Mouse (Mus musculus): ENCODE measurements around the gene Xndc1. TPM values are rescaled to one million over a fixed set of nuclear protein-coding genes. Genes with fewer than 3 reads are reported as not detected.

Xndc1 gene
- polyA plus RNA-seq, 1 experiment from 2014 or later: 13.3 TPM

- Histone ChIP-seq H3K4me2 (peak overlapping the region; percentile 59), H3K27ac (replicated peaks) (no peak overlapping the region), H3K9me3 (replicated peaks) (no peaks in the 10 kb centered on the region), H3K4me3 (replicated peaks) (peak overlapping the region; percentile 32; the same call in 1 of the 2 replicates), H3K4me1 (replicated peaks) (peaks cover 28% of the 10 kb centered on the region), H3K9ac (0 out of 2 replicates have a peak overlapping the region, but pooled peaks have one; percentile 11), H3K36me3 (replicated peaks) (no peaks in the 10 kb centered on the region), H3K27me3 (0 out of 2 replicates have a peak, but pooled peaks cover 6% of the 10 kb centered on the region)
- 17% methylated on average over 23 of the region's 23 CpGs for WGBS (ENCODE audit: insufficient replicate concordance)
- ATAC-seq (ENCODE audit: insufficient read depth): no peak
Observed at GRCm38 (mm10) chr7:102106700-102107141, 41.4 kb downstream of the Xndc1 start.

GRCm38 (mm10) chr7:102108206-102108605 lies 42.9 kb downstream of the Xndc1 start:
- peaks cover 15% of the 10 kb centered on the region for H3K4me1 ChIP-seq (replicated peaks)
- 51% methylated on average over 1 of the region's 1 CpGs for WGBS (ENCODE audit: insufficient replicate concordance)

GRCm38 (mm10) chr7:102109171-102109570 lies 43.9 kb downstream of the Xndc1 start, which contains the start of gene Art5:
Gene Art5 (minus strand): TSS chr7:102109489.
- Histone ChIP-seq H3K9ac (no peak within 1 kb of the TSS), H3K9me3 (replicated peaks) (no peaks in the 10 kb centered on the region), H3K27ac (replicated peaks) (no peak within 1 kb of the TSS), H3K27me3 (0 out of 2 replicates have a peak, but pooled peaks cover 6% of the 10 kb centered on the region), H3K4me3 (replicated peaks) (no peak within 1 kb of the TSS), H3K4me2 (no peak within 1 kb of the TSS), H3K4me1 (replicated peaks) (peaks cover 9% of the 10 kb centered on the region), H3K36me3 (replicated peaks) (no peaks in the 10 kb centered on the region)
- ATAC-seq (ENCODE audit: insufficient read depth): no peak
- 72% methylated on average over 7 of the region's 7 CpGs for WGBS (ENCODE audit: insufficient replicate concordance)

More at GRCm38 (mm10) chr7:102108206-102108605, 42.9 kb downstream of the Xndc1 start:
- Histone ChIP-seq H3K9me3 (replicated peaks) (no peaks in the 10 kb centered on the region), H3K36me3 (replicated peaks) (no peaks in the 10 kb centered on the region), H3K27ac (replicated peaks) (no peak overlapping the region), H3K4me3 (replicated peaks) (no peak overlapping the region), H3K4me2 (no peak overlapping the region), H3K9ac (no peak overlapping the region), H3K27me3 (0 out of 2 replicates have a peak, but pooled peaks cover 6% of the 10 kb centered on the region)
- ATAC-seq (ENCODE audit: insufficient read depth): no peak

- Histone ChIP-seq H3K4me1 (replicated peaks) (peaks cover 6% of the 10 kb centered on the region; the same call in 1 of the 2 replicates), H3K9me3 (replicated peaks) (no peaks in the 10 kb centered on the region), H3K4me3 (replicated peaks) (no peak overlapping the region), H3K27me3 (0 out of 2 replicates have a peak, but pooled peaks cover 6% of the 10 kb centered on the region), H3K27ac (replicated peaks) (no peak overlapping the region), H3K36me3 (replicated peaks) (no peaks in the 10 kb centered on the region), H3K9ac (no peak overlapping the region), H3K4me2 (no peak overlapping the region)
- WGBS (ENCODE audit: insufficient replicate concordance): 52% methylated on average over 4 of the region's 4 CpGs
- ATAC-seq (ENCODE audit: insufficient read depth): no peak
Observed at GRCm38 (mm10) chr7:102109746-102110145, 44.4 kb downstream of the Xndc1 start.

- WGBS (ENCODE audit: insufficient replicate concordance): 68% methylated on average over 45 of the region's 45 CpGs
- H3K36me3 ChIP-seq (replicated peaks): 0 out of 2 replicates have a peak, but pooled peaks cover 2% of the 10 kb centered on the region
- ATAC-seq (ENCODE audit: insufficient read depth): no peak
- no peak overlapping the region for H3K4me2 ChIP-seq
- no peak overlapping the region for H3K27ac ChIP-seq (replicated peaks)
- H3K27me3 ChIP-seq: no peaks in the 10 kb centered on the region
- no peak overlapping the region for H3K9ac ChIP-seq
- H3K9me3 ChIP-seq (replicated peaks): no peaks in the 10 kb centered on the region
- no peak overlapping the region for H3K4me3 ChIP-seq (replicated peaks)
- H3K4me1 ChIP-seq (replicated peaks): no peaks in the 10 kb centered on the region
Observed at GRCm38 (mm10) chr7:102113151-102113729, 47.9 kb downstream of the Xndc1 start.

- H3K27ac ChIP-seq (replicated peaks): no peak within 1 kb of the TSS
- 43% methylated on average over 7 of the region's 7 CpGs for whole genome bisulfite sequencing (ENCODE audit: insufficient replicate concordance)
- H3K9ac ChIP-seq: no peak within 1 kb of the TSS
- H3K4me1 ChIP-seq (replicated peaks): no peaks in the 10 kb centered on the region
- H3K4me2 ChIP-seq: no peak within 1 kb of the TSS
- H3K36me3 ChIP-seq (replicated peaks): peaks cover 37% of the 10 kb centered on the region
- no peaks in the 10 kb centered on the region for H3K9me3 ChIP-seq (replicated peaks)
- H3K27me3 ChIP-seq: no peaks in the 10 kb centered on the region
- H3K4me3 ChIP-seq (replicated peaks): no peak within 1 kb of the TSS
- ATAC-seq (ENCODE audit: insufficient read depth): no peak
Observed at GRCm38 (mm10) chr7:102116579-102117331, 51.4 kb downstream of the Xndc1 start, which contains the start of gene Chrna10. Gene Chrna10 (minus strand): TSS chr7:102116828.

GRCm38 (mm10) chr7:102117382-102117781 lies 52.1 kb downstream of the Xndc1 start:
- H3K4me3 ChIP-seq (replicated peaks): no peak overlapping the region
- no peaks in the 10 kb centered on the region for H3K9me3 ChIP-seq (replicated peaks)
- 69% methylated on average over 6 of the region's 6 CpGs for whole genome bisulfite sequencing (ENCODE audit: insufficient replicate concordance)
- no peak overlapping the region for H3K9ac ChIP-seq
- no peak overlapping the region for H3K4me2 ChIP-seq
- no peak overlapping the region for H3K27ac ChIP-seq (replicated peaks)
- no peaks in the 10 kb centered on the region for H3K27me3 ChIP-seq
- ATAC-seq (ENCODE audit: insufficient read depth): no peak
- no peaks in the 10 kb centered on the region for H3K4me1 ChIP-seq (replicated peaks)
- H3K36me3 ChIP-seq (replicated peaks): peaks cover 43% of the 10 kb centered on the region

- Histone ChIP-seq H3K4me2 (no peak overlapping the region), H3K27ac (replicated peaks) (no peak overlapping the region), H3K9me3 (replicated peaks) (no peaks in the 10 kb centered on the region), H3K27me3 (no peaks in the 10 kb centered on the region), H3K9ac (no peak overlapping the region), H3K4me3 (replicated peaks) (no peak overlapping the region), H3K36me3 (replicated peaks) (peaks cover 73% of the 10 kb centered on the region), H3K4me1 (replicated peaks) (no peaks in the 10 kb centered on the region)
- no peak for ATAC-seq (ENCODE audit: insufficient read depth)
- WGBS (ENCODE audit: insufficient replicate concordance): 90% methylated on average over 10 of the region's 10 CpGs
Observed at GRCm38 (mm10) chr7:102120326-102120725, 55.0 kb downstream of the Xndc1 start.

GRCm38 (mm10) chr7:102132395-102132794 lies 67.1 kb downstream of the Xndc1 start:
- ATAC-seq (ENCODE audit: insufficient read depth): no peak
- H3K4me2 ChIP-seq: no peak overlapping the region
- no peaks in the 10 kb centered on the region for H3K27me3 ChIP-seq
- H3K4me1 ChIP-seq (replicated peaks): no peaks in the 10 kb centered on the region
- H3K27ac ChIP-seq (replicated peaks): no peak overlapping the region
- no peaks in the 10 kb centered on the region for H3K9me3 ChIP-seq (replicated peaks)
- no peak overlapping the region for H3K4me3 ChIP-seq (replicated peaks)
- 86% methylated on average over 4 of the region's 4 CpGs for WGBS (ENCODE audit: insufficient replicate concordance)
- peaks cover 86% of the 10 kb centered on the region for H3K36me3 ChIP-seq (replicated peaks)
- H3K9ac ChIP-seq: no peak overlapping the region

Data from liver, embryonic 15.5 days (tissue).